Mouse (Mus musculus): Measurements from ENCODE around the gene Zbtb1. TPM values are rescaled to one million over a fixed set of nuclear protein-coding genes. Genes with fewer than 3 reads are reported as not detected.

The Zbtb1 gene
- polyA plus RNA-seq, 1 experiment from 2014 or later: 3.3 TPM

DNA sequence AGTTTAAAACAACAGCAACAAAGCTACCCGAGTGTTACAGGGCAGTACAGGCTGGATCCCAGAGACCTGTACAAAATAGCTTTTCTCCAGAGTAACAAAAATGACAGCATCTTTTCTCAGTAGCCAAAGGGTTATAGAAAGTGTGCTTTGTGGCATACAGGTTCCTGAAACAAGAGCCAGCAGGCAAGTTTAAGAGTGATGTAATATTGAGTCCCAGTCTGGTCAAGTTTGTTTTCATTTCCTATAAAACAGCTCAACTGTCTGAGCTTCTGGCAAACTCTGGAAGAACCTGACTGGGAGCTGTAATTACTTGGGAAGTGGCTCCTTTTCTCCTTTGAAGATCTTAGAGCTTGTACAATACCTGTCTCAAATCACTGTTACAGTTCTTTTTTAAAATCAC lies 37.1 kb downstream of the Zbtb1 start:
- Histone ChIP-seq H3K27me3 (replicated peaks; ENCODE audit: control insufficient read depth, insufficient read depth, low read length) (peaks cover 26% of the 10 kb centered on the region), H3K9me3 (ENCODE audit: control insufficient read depth) (no peaks in the 10 kb centered on the region), H3K4me1 (replicated peaks; ENCODE audit: control insufficient read depth, insufficient read depth, low read length) (no peaks in the 10 kb centered on the region; the same call in 1 of the 2 replicates), H3K4me2 (replicated peaks; ENCODE audit: low read depth) (no peak overlapping the region), H3K36me3 (ENCODE audit: control insufficient read depth, insufficient read depth) (no peaks in the 10 kb centered on the region), H3K9ac (ENCODE audit: low read depth, low read length) (no peak overlapping the region), H3K27ac (ENCODE audit: low read depth, low read length) (no peak overlapping the region), H3K4me3 (ENCODE audit: low read depth, low read length) (no peak overlapping the region; the same call in 1 of the 2 replicates)
- no peak for ATAC-seq
- no peak for TF ChIP-seq CTCF (IDR thresholded peaks at IDR 0.05; ENCODE audit: low read depth)
- 60% methylated on average over 1 of the region's 1 CpGs for WGBS

DNA sequence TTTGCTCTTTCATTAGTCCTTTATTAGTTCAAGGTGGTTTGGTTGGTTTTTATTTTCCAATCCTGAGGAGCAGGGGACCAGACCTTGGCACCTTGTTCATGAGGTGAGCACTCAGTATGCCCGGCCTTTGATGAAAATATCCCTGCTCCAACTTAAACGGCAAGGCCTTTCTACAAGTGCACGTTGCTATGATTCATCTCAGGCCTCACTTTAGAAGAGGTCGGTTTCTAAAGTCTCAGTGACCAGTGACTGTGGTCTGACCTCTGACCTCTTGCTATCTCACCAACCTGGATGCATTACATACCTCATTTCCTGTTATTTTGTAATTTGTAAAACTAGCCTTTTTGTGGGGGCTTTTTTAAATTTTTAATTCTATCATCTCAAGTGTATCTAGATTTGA lies 39.1 kb downstream of the Zbtb1 start:
- H3K4me2 ChIP-seq (replicated peaks; ENCODE audit: low read depth): no peak overlapping the region
- no peak overlapping the region for H3K4me3 ChIP-seq (ENCODE audit: low read depth, low read length)
- 59% methylated on average over 4 of the region's 4 CpGs for WGBS
- no peak overlapping the region for H3K9ac ChIP-seq (ENCODE audit: low read depth, low read length)
- no peaks in the 10 kb centered on the region for H3K36me3 ChIP-seq (ENCODE audit: control insufficient read depth, insufficient read depth)
- H3K9me3 ChIP-seq (ENCODE audit: control insufficient read depth): no peaks in the 10 kb centered on the region
- TF ChIP-seq CTCF (IDR thresholded peaks at IDR 0.05; ENCODE audit: low read depth): no peak
- no peaks in the 10 kb centered on the region; the same call in 1 of the 2 replicates for H3K4me1 ChIP-seq (replicated peaks; ENCODE audit: control insufficient read depth, insufficient read depth, low read length)
- no peak overlapping the region for H3K27ac ChIP-seq (ENCODE audit: low read depth, low read length)
- H3K27me3 ChIP-seq (replicated peaks; ENCODE audit: control insufficient read depth, insufficient read depth, low read length): peaks cover 26% of the 10 kb centered on the region
- ATAC-seq: no peak

DNA sequence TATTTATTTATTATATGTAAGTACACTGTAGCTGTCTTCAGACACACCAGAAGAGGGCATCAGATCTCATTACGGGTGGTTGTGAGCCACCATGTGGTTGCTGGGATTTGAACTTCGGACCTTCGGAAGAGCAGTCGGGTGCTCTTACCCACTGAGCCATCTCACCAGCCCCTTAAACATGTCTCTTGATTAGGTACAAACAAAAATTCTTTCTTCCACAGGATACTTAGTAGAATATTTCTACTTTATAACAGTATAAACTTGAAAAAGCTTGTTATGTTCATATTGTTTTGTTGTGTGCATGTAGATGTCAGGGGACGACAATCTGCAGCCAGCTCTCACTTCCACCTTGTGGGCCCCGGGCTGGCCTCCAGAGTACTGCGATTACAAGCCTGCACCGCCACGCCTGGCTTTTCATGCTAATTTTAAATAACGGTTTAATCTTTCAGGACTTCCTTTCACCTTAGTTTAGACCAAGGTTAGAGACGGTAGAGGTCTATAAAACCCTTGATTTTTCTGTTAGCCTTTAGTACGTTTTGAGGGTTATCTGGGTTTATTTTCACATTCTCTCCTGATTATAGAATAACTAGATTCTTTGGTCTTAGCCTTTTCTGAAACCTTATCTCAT lies 45.4 kb downstream of the Zbtb1 start:
- no peak overlapping the region for H3K4me3 ChIP-seq (ENCODE audit: low read depth, low read length)
- TF ChIP-seq CTCF (IDR thresholded peaks at IDR 0.05; ENCODE audit: low read depth): no peak
- no peak overlapping the region for H3K27ac ChIP-seq (ENCODE audit: low read depth, low read length)
- no peak overlapping the region for H3K9ac ChIP-seq (ENCODE audit: low read depth, low read length)
- WGBS: 63% methylated on average over 11 of the region's 12 CpGs
- no peaks in the 10 kb centered on the region for H3K4me1 ChIP-seq (replicated peaks; ENCODE audit: control insufficient read depth, insufficient read depth, low read length)
- H3K4me2 ChIP-seq (replicated peaks; ENCODE audit: low read depth): no peak overlapping the region
- no peaks in the 10 kb centered on the region for H3K9me3 ChIP-seq (ENCODE audit: control insufficient read depth)
- no peaks in the 10 kb centered on the region for H3K36me3 ChIP-seq (ENCODE audit: control insufficient read depth, insufficient read depth)
- no peak for ATAC-seq
- no peaks in the 10 kb centered on the region for H3K27me3 ChIP-seq (replicated peaks; ENCODE audit: control insufficient read depth, insufficient read depth, low read length)

DNA sequence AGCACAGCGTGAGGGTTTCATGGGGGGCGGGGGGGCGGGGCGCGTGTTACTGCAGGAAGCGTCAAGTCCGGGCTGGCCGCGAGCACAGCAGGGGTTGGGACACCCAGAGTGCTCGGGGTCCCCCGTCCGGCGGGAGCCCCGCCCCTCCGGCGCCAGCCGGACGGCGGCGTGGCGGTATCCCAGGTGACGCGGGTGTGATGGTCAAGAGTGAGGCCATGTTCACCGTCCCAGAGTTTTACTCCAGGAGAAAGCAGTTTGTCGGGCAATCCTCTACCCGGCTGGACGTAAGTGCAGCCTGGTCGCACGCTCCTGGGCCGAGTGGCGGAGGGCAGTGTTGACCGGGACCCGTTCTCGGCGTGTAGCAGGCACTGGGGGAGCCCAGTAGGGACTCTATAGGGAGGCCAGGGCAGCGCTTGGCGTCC lies 47.4 kb downstream of the Zbtb1 start, which contains the start of gene Ppp1r36:
Gene Ppp1r36, plus strand, starts transcription at position 106 of the 422 bp plus-strand sequence.
- no peaks in the 10 kb centered on the region for H3K27me3 ChIP-seq (replicated peaks; ENCODE audit: control insufficient read depth, insufficient read depth, low read length)
- no peak for TF ChIP-seq CTCF (IDR thresholded peaks at IDR 0.05; ENCODE audit: low read depth)
- H3K4me2 ChIP-seq (replicated peaks; ENCODE audit: low read depth): peak within 1 kb of the TSS; percentile 68
- no peaks in the 10 kb centered on the region for H3K9me3 ChIP-seq (ENCODE audit: control insufficient read depth)
- no peaks in the 10 kb centered on the region for H3K36me3 ChIP-seq (ENCODE audit: control insufficient read depth, insufficient read depth)
- ATAC-seq: 0 out of 2 replicates have a peak, but pooled peaks have one; percentile 31
- no peak within 1 kb of the TSS for H3K27ac ChIP-seq (ENCODE audit: low read depth, low read length)
- 2% methylated on average over 37 of the region's 37 CpGs for WGBS
- peak within 1 kb of the TSS; percentile 31 for H3K4me3 ChIP-seq (ENCODE audit: low read depth, low read length)
- H3K9ac ChIP-seq (ENCODE audit: low read depth, low read length): 0 out of 2 replicates have a peak within 1 kb of the TSS, but pooled peaks have one; percentile 8
- no peaks in the 10 kb centered on the region for H3K4me1 ChIP-seq (replicated peaks; ENCODE audit: control insufficient read depth, insufficient read depth, low read length)

DNA sequence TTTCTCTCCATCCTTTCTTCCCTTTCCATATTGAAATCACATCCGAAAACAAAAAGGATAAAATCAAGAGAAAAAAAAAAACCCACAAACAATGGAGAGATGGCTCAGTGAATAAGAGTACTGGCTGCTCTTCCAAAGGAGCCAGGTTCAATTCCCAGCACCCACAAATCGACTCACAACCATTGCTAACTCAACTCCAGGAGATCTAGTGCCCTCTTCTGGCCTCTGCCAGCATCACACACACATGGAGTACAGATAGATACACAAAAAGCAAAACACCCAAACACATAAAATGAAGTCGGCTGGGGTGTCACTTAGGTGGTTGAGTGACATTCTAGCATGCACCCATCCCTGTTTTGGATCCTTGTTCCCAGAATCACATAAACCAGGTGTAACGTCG lies 48.3 kb downstream of the Zbtb1 start:
- no peaks in the 10 kb centered on the region for H3K36me3 ChIP-seq (ENCODE audit: control insufficient read depth, insufficient read depth)
- H3K4me3 ChIP-seq (ENCODE audit: low read depth, low read length): no peak overlapping the region
- no peak for ATAC-seq
- H3K9ac ChIP-seq (ENCODE audit: low read depth, low read length): no peak overlapping the region
- no peaks in the 10 kb centered on the region for H3K4me1 ChIP-seq (replicated peaks; ENCODE audit: control insufficient read depth, insufficient read depth, low read length)
- no peaks in the 10 kb centered on the region for H3K9me3 ChIP-seq (ENCODE audit: control insufficient read depth)
- no peaks in the 10 kb centered on the region for H3K27me3 ChIP-seq (replicated peaks; ENCODE audit: control insufficient read depth, insufficient read depth, low read length)
- 94% methylated on average over 5 of the region's 5 CpGs for WGBS
- peak; percentile 29 for TF ChIP-seq CTCF (IDR thresholded peaks at IDR 0.05; ENCODE audit: low read depth)
- no peak overlapping the region for H3K27ac ChIP-seq (ENCODE audit: low read depth, low read length)
- no peak overlapping the region for H3K4me2 ChIP-seq (replicated peaks; ENCODE audit: low read depth)

DNA sequence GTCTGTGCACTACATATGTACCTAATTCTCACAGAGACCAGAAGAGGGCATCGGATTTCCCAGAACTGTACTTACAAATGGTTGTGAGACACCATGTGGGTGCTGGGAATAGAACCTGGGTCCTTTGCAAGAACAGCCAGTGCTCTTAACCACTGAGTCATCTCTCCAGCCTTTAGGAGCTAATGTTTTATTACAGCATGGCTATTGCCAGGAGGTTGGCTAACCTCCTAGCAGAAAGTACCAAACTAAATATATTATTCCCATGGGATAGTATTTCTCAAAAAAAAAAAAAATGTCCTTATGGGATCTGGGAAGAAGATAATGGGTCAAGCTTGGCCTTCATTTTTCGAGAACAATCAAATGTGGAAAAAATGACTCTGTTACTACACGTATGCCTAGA lies 55.2 kb downstream of the Zbtb1 start:
- H3K27me3 ChIP-seq (replicated peaks; ENCODE audit: control insufficient read depth, insufficient read depth, low read length): no peaks in the 10 kb centered on the region
- H3K36me3 ChIP-seq (ENCODE audit: control insufficient read depth, insufficient read depth): no peaks in the 10 kb centered on the region
- no peak for TF ChIP-seq CTCF (IDR thresholded peaks at IDR 0.05; ENCODE audit: low read depth)
- H3K4me3 ChIP-seq (ENCODE audit: low read depth, low read length): no peak overlapping the region
- H3K27ac ChIP-seq (ENCODE audit: low read depth, low read length): no peak overlapping the region
- H3K9me3 ChIP-seq (ENCODE audit: control insufficient read depth): no peaks in the 10 kb centered on the region
- H3K4me2 ChIP-seq (replicated peaks; ENCODE audit: low read depth): no peak overlapping the region
- ATAC-seq: no peak
- no peak overlapping the region for H3K9ac ChIP-seq (ENCODE audit: low read depth, low read length)
- 96% methylated on average over 3 of the region's 3 CpGs for WGBS
- no peaks in the 10 kb centered on the region for H3K4me1 ChIP-seq (replicated peaks; ENCODE audit: control insufficient read depth, insufficient read depth, low read length)
